Mouse (Mus musculus) intestine, embryonic 16.5 days (tissue): ENCODE data around the gene Kank1. TPM values are rescaled to one million over a fixed set of nuclear protein-coding genes. Genes with fewer than 3 reads are reported as not detected.

Experiments
- ATAC-seq: fragments of 200-750 bp; cut with Nextera tagmentation; 2 replicates; pipeline ENCODE4 v1.8.0; 2017; ENCODE audit warnings: moderate TSS enrichment, moderate library complexity
- H3K27ac ChIP-seq: fragments of 300-500 bp; sonication (generic); 2 replicates; pipeline ENCODE4 v1.5.1; 2014; ENCODE audit warnings: mild to moderate bottlenecking, low read length
- H3K27me3 ChIP-seq: fragments of 300-500 bp; sonication (generic); replicated peaks from 2 replicates; pipeline ENCODE4 v1.6.1; 2014; ENCODE audit warnings: low read length, control low read depth, mixed read lengths; ENCODE audit not compliant: control insufficient read depth, insufficient read depth
- H3K36me3 ChIP-seq: fragments of 300-500 bp; sonication (generic); 2 replicates; pipeline ENCODE4 v1.6.1; 2014; ENCODE audit warnings: low read length, control low read depth; ENCODE audit not compliant: control insufficient read depth, insufficient read depth
- H3K4me1 ChIP-seq: fragments of 300-500 bp; sonication (generic); 2 replicates; pipeline ENCODE4 v1.6.1; 2014; ENCODE audit warnings: low read length, control low read depth, mixed read lengths; ENCODE audit not compliant: control insufficient read depth, insufficient read depth
- H3K4me2 ChIP-seq: fragments of 300-500 bp; sonication (generic); 2 replicates; pipeline ENCODE4 v1.6.1; 2014; ENCODE audit warnings: low read depth, low read length, control low read depth
- H3K4me3 ChIP-seq: fragments of 300-500 bp; sonication (generic); 2 replicates; pipeline ENCODE4 v1.5.1; 2014; ENCODE audit warnings: mild to moderate bottlenecking, low read length
- H3K9ac ChIP-seq: fragments of 300-500 bp; sonication (generic); 2 replicates; pipeline ENCODE4 v1.6.1; 2014; ENCODE audit warnings: low read depth, low read length
- H3K9me3 ChIP-seq: fragments of 300-500 bp; sonication (generic); 2 replicates; pipeline ENCODE4 v1.6.1; 2016; ENCODE audit warnings: low read length, control low read depth; ENCODE audit not compliant: control insufficient read depth
- WGBS: fragments of 180-500 bp; shearing (Covaris S2); extraction: QIAGEN DNeasy Blood & Tissue Kit; methylation state at CpG from one replicate; pipeline ENCODE4 v1.1.7; 2014; 5-methylcytosine and 5-hydroxymethylcytosine counted together
- polyA plus RNA-seq: library from polyadenylated mRNA; unstranded; fragments of >200 nt; fragmentation: Nextera tagmentation; extraction: Ambion mirVana; gene quantifications from 2 replicates; pipeline ENCODE4 v1.2.1, GENCODE M21; 2015

The Kank1 gene
- polyA plus RNA-seq, 1 experiment from 2014 or later, result 16.1 TPM

DNA sequence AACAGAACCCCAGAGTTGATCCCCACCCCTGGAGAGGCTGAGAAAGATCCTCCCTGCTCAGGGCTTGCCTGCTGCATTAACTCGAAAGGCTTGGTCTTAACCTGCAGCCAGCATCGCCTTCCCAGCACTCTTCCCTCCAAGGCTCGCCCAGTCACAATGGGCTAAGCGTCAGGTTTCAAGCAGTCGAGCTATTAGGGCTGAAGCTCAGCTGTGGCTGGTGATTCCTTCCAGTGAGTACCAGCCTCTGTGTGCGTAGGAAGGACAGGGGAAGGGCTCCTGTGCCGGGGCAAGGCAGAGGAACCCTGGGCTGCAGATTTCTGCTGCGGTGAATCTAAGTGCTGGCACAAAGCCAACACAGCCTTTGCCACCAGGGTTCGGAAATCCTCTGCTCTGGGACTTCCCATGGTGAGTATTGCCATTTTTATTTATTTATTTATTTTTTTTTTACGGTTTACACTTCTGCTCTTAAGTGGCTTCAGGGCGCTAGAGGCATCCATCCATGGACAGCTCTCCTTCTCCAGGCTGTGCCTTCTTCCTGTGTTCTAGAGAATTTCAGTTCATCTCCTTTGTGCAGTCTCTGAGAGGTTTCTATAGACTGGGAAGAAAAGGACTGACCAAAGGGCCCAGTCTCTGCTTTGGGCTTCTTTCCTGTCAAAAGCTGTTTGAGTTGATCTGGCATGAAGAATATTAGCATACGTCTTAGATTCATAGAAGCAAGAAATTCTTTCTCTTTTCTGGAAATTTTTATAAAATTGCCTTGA lies 146.8 kb downstream of the Kank1 start:
- peak overlapping the region; percentile 14; the same call in 1 of the 2 replicates for H3K27ac ChIP-seq
- H3K9ac ChIP-seq, result 0 out of 2 replicates have a peak overlapping the region, but pooled peaks have one; percentile 12
- H3K9me3 ChIP-seq, result no peaks in the 10 kb centered on the region
- H3K36me3 ChIP-seq, result no peaks in the 10 kb centered on the region
- 18% methylated on average over 12 of the region's 12 CpGs for WGBS
- ATAC-seq, result peak; percentile 57
- peaks cover 29% of the 10 kb centered on the region for H3K4me1 ChIP-seq
- H3K27me3 ChIP-seq, result no peaks in the 10 kb centered on the region
- H3K4me3 ChIP-seq, result no peak overlapping the region
- H3K4me2 ChIP-seq, result no peak overlapping the region

DNA sequence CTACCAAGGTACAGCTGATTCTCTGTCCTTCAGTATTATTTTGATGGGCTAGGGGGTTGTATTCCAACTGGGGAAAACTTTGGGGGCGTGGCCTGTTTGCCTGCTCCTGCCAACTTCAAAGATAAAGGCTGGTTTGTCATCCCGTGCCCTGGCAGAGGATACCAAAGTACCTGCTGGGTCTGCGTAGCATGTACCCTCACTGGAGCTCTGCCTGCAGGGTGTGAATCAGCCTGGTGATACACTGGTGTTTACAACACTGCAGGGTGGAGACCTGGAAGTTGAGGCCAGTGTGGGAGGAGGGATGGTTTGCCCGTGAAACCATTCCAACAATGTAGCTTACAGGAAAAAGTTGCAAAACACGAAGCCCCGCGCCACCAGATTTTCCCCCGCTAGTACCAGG lies 149.2 kb downstream of the Kank1 start:
- H3K4me2 ChIP-seq, result no peak overlapping the region

DNA sequence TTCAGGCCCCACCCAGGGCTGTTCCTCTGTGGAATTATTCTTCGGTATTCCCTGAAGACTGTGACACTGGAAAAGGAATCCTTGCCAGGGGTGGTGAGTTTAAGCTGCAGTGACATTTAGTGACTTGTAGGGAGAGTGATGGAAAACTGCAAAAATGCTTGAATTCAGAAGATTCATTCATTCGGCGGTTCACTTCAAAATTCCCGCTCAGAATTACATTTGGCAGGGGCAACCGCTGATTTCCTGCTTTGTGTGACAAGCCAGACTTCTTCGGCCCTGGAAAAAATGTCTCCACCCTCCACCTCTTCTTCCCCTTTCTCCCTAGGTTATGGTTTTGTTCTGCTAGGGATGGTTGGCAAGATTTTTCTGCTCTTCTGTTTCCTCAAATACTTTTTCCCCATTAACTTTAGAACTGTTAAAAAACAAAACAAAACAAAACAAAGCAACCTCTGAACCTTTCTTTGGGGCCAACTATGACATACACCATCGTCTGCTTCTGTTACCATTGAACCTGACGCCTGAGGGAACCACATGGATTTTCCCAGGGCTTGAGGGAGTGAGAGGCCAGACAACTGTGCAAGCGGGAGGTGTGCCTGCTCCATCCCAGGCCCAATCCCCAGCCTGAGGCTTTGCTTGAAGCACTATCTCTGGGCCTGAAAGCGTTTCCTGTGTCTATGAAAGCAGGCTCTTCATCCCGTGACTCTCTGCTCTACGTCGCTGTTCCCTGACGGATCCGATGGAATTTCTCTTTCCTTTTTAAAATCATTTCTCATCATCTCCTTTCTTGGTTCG lies 150.1 kb downstream of the Kank1 start:
- ATAC-seq, result no peak
- Histone ChIP-seq H3K9me3 (no peaks in the 10 kb centered on the region), H3K36me3 (no peaks in the 10 kb centered on the region), H3K9ac (no peak overlapping the region), H3K27ac (no peak overlapping the region), H3K4me1 (peaks cover 20% of the 10 kb centered on the region), H3K27me3 (no peaks in the 10 kb centered on the region), H3K4me2 (no peak overlapping the region), H3K4me3 (no peak overlapping the region)
- 71% methylated on average over 16 of the region's 16 CpGs for WGBS

More for the DNA sequence above, 149.2 kb downstream of the Kank1 start:
- H3K4me1 ChIP-seq, result peaks cover 28% of the 10 kb centered on the region
- H3K4me3 ChIP-seq, result no peak overlapping the region
- no peaks in the 10 kb centered on the region for H3K36me3 ChIP-seq
- H3K27ac ChIP-seq, result no peak overlapping the region
- no peaks in the 10 kb centered on the region for H3K9me3 ChIP-seq
- ATAC-seq, result no peak
- WGBS, result 57% methylated on average over 8 of the region's 8 CpGs
- H3K27me3 ChIP-seq, result no peaks in the 10 kb centered on the region
- no peak overlapping the region for H3K9ac ChIP-seq

DNA sequence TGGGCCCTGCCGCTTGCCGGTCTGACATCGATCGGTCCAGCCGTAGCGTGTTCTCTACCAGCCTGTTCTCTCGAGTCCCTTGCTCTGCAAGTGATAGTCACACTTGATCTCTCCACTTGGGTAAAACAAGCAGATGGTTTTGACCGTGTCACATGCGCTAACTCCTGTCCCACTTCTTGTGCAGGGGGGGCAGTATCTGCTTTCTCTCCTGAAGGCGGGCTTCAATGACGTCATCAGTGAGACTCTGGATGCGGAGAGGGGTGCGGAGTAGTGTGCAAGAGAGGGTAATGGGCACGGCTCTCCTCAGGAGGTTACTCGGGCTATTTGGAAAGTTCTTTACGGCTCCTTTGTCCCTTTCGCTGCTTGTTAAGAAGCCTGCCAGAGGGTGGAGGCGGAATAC lies 151.1 kb downstream of the Kank1 start:
- Histone ChIP-seq H3K4me2 (no peak overlapping the region), H3K4me1 (peaks cover 13% of the 10 kb centered on the region), H3K27me3 (no peaks in the 10 kb centered on the region), H3K4me3 (no peak overlapping the region), H3K9ac (no peak overlapping the region), H3K36me3 (no peaks in the 10 kb centered on the region), H3K9me3 (no peaks in the 10 kb centered on the region), H3K27ac (no peak overlapping the region)
- 92% methylated on average over 18 of the region's 18 CpGs for WGBS
- no peak for ATAC-seq

DNA sequence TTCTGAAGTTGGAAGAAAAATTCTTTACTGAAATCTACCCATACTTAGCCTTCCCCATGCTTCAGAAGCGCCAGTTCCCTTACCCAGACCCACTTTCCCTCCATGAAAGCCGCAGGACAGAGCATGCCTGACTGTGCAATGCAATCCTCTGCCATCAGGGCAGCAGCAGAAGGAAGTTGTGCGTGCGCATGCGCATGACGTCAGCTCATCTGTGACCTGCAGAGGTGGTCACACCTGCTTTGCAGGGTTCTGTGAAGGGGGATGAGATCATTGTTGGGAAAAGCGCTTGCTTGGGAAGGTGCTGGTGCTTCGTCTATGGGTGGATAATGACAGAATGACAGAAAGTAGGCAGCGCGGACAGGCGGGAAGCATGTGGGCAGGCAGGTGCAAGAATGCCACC lies 155.4 kb downstream of the Kank1 start:
- no peak overlapping the region for H3K4me2 ChIP-seq
- ATAC-seq, result no peak
- no peaks in the 10 kb centered on the region for H3K9me3 ChIP-seq
- H3K36me3 ChIP-seq, result no peaks in the 10 kb centered on the region
- no peaks in the 10 kb centered on the region for H3K4me1 ChIP-seq
- no peak overlapping the region for H3K9ac ChIP-seq
- no peaks in the 10 kb centered on the region for H3K27me3 ChIP-seq
- no peak overlapping the region for H3K4me3 ChIP-seq
- no peak overlapping the region for H3K27ac ChIP-seq
- 85% methylated on average over 11 of the region's 11 CpGs for WGBS

DNA sequence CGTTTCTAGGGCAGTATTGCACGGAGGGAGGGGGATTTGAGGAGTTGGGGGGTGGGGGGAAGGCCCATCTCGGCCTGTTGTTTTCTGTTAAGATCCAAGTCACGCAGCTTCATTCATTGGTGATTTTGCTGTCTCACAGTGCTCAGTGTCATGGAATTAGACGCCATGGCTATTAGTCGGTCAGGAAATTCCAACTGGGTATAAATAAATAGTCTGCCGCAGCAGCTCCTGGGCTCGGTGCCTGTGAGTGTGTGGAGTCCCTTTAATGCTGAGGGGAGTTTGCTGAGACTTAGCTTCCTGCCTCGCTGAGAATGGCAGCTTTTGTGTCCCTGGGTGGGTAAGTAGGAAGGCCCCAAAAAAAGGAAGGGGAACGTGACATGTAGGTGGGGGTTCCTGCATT lies 158.3 kb downstream of the Kank1 start:
- Histone ChIP-seq H3K4me1 (peaks cover 9% of the 10 kb centered on the region), H3K9me3 (no peaks in the 10 kb centered on the region), H3K27ac (peak overlapping the region; percentile 49), H3K36me3 (no peaks in the 10 kb centered on the region), H3K4me2 (peak overlapping the region; percentile 33; the same call in 1 of the 2 replicates), H3K27me3 (no peaks in the 10 kb centered on the region), H3K9ac (no peak overlapping the region), H3K4me3 (no peak overlapping the region)
- peak; percentile 59 for ATAC-seq
- 22% methylated on average over 10 of the region's 10 CpGs for WGBS

DNA sequence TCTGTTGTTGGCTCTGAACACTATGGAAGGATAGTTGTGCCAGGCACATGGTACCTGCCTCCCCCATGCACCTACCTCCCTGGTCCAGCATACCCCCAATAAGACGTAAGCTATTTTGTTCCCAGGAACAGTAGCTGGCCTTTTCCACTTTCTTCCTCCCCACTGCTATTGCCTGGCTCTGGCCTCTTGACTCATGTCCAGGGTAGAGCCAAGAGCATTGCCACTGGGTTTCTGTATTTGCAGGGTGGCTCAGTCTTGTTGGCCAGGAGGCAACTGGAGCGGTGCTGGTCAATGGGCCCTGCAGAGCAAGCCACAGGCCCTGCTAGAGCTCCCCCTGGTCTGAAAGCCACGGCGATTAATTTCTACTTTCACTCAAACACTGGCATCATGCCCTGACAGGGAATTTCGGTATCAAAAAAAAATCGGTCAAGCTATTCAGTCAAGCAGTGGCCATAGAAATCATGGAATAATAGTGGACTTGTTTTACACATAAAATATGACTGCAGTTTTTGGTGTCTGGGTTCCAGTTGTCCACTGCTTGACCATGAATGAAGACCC lies 160.0 kb downstream of the Kank1 start:
- no peak overlapping the region for H3K9ac ChIP-seq
- 93% methylated on average over 6 of the region's 6 CpGs for WGBS

DNA sequence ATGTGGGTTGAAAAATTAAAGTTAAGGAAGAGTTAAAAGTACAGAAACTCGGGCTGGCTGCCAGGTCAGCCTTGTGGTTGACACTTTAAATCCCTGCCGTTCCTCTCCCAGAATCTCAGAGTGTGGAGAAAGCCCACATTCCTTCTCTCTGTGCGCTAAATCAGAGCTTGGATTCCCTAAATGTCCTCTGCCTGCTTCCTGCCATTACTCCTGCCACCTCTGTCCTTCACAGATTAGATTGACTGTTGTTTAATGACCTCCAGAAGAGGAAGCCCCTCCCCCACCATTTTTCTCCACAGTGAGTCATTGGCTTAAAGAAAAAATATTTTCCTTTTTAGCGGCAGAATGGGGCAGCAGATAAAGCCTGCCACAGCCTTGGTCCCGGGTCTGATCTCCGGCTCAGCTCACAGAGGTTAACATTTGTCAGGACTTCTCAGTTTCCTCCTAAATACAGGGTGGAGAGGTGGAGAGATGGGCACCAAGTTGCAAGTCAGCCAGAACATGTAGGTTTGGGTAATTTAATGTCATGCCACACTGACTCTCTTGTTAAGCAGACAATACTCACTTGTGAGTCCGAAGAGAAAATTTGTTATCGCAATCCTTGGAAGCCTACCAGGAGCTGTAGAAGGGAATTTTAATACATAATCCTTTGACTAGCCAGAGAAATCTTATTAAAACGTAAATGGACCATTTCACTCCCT lies 162.9 kb downstream of the Kank1 start:
- ATAC-seq, result peak; percentile 58; the same call in 1 of the 2 replicates
- 18% methylated on average over 9 of the region's 9 CpGs for WGBS
- no peak overlapping the region for H3K4me3 ChIP-seq

More for the DNA sequence above, 160.0 kb downstream of the Kank1 start:
- no peak overlapping the region for H3K27ac ChIP-seq
- no peak overlapping the region for H3K4me3 ChIP-seq
- H3K4me1 ChIP-seq, result peaks cover 16% of the 10 kb centered on the region
- no peaks in the 10 kb centered on the region for H3K36me3 ChIP-seq
- no peak for ATAC-seq
- no peaks in the 10 kb centered on the region for H3K27me3 ChIP-seq
- H3K4me2 ChIP-seq, result no peak overlapping the region
- no peaks in the 10 kb centered on the region for H3K9me3 ChIP-seq

More for the DNA sequence above, 162.9 kb downstream of the Kank1 start:
- no peaks in the 10 kb centered on the region for H3K36me3 ChIP-seq
- H3K4me1 ChIP-seq, result peaks cover 16% of the 10 kb centered on the region
- H3K9ac ChIP-seq, result 0 out of 2 replicates have a peak overlapping the region, but pooled peaks have one; percentile 25
- no peaks in the 10 kb centered on the region for H3K9me3 ChIP-seq
- no peaks in the 10 kb centered on the region for H3K27me3 ChIP-seq
- peak overlapping the region; percentile 26 for H3K27ac ChIP-seq
- H3K4me2 ChIP-seq, result peak overlapping the region; percentile 35
